Mouse (Mus musculus) forebrain, embryonic 14.5 days (tissue): Measurements from ENCODE around the gene Pik3r5. TPM values are rescaled to one million over a fixed set of nuclear protein-coding genes. Genes with fewer than 3 reads are reported as not detected.

Experiments
- ATAC-seq: fragments of 200-750 bp; cut with Nextera tagmentation; 2 replicates; pipeline ENCODE4 v1.8.0; 2017; ENCODE audit warnings: mild to moderate bottlenecking, moderate library complexity
- DNase-seq: peaks from one replicate; pipeline ENCODE4 v3.0.0-alpha.2; 2015; ENCODE audit warnings: low spot score
- H3K27ac ChIP-seq: fragments of 300-500 bp; sonication (generic); 2 replicates; pipeline ENCODE4 v1.5.1; 2014; ENCODE audit warnings: low read depth, mild to moderate bottlenecking, control low read depth, low read length, moderate library complexity
- H3K27me3 ChIP-seq: fragments of 300-500 bp; sonication (generic); replicated peaks from 2 replicates; pipeline ENCODE4 v1.6.1; 2014; ENCODE audit warnings: low read length, control low read depth, mixed read lengths; ENCODE audit not compliant: control insufficient read depth, insufficient read depth
- H3K36me3 ChIP-seq: fragments of 300-500 bp; sonication (generic); 2 replicates; pipeline ENCODE4 v1.6.1; 2014; ENCODE audit warnings: low read length, control low read depth; ENCODE audit not compliant: control insufficient read depth, insufficient read depth
- H3K4me1 ChIP-seq: fragments of 300-500 bp; sonication (generic); 2 replicates; pipeline ENCODE4 v1.6.1; 2014; ENCODE audit warnings: antibody characterized with exemption, low read length, control low read depth; ENCODE audit not compliant: control insufficient read depth, insufficient read depth
- H3K4me2 ChIP-seq: fragments of 300-500 bp; sonication (generic); 2 replicates; pipeline ENCODE4 v1.6.1; 2014; ENCODE audit warnings: mild to moderate bottlenecking, control low read depth, low read length
- H3K4me3 ChIP-seq: fragments of 300-500 bp; sonication (generic); 2 replicates; pipeline ENCODE4 v1.5.1; 2014; ENCODE audit warnings: low read depth, low read length, control low read depth
- H3K9ac ChIP-seq: fragments of 300-500 bp; sonication (generic); 2 replicates; pipeline ENCODE4 v1.6.1; 2014; ENCODE audit warnings: mild to moderate bottlenecking, low read length, control low read depth, moderate library complexity
- H3K9me3 ChIP-seq: fragments of 300-500 bp; sonication (generic); replicated peaks from 2 replicates; pipeline ENCODE4 v1.6.1; 2016; ENCODE audit warnings: low read length, control low read depth, mixed read lengths; ENCODE audit not compliant: control insufficient read depth
- WGBS: fragments of 180-500 bp; shearing (Covaris S2); extraction: QIAGEN DNeasy Blood & Tissue Kit; methylation state at CpG from one replicate; pipeline ENCODE4 v1.1.7; 2014; 5-methylcytosine and 5-hydroxymethylcytosine counted together
- polyA plus RNA-seq: library from polyadenylated mRNA; unstranded; fragments of >200 nt; fragmentation: Nextera tagmentation; extraction: Ambion mirVana; gene quantifications from 2 replicates; pipeline ENCODE4 v1.2.1, GENCODE M21; 2014

The Pik3r5 gene
- polyA plus RNA-seq, 1 experiment from 2014 or later, result 0.11 TPM

DNA sequence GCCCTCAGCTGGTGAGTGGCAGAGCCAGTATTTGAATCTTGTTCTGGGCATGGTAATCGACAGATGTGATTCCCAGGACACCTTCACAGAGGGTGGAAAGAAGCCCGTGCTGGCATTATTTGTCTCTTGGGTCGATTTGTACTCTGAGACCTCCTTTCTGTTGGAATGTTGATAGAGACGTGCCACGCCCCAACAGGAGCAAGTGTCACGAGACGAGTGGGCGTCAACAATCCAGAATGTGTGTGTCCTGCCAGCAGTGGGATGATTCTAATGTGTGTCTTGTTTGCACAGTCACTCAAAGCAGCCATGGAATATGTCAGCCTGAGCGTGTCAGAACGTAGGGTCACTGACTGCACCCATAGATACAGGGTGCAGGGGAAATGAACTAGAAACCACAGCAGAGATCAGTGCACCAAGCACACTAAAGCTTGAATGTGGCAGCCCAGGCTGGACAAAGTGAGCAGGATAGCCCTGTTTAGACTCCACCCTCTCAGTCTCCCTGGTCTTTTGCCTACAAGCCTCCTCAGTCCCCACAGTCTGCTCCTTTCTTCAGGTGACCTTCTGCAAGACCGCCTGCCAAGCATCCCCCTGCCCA is 100.1 kb downstream of the Pik3r5 start:
- DNase-seq (no peak), ATAC-seq (no peak)

DNA sequence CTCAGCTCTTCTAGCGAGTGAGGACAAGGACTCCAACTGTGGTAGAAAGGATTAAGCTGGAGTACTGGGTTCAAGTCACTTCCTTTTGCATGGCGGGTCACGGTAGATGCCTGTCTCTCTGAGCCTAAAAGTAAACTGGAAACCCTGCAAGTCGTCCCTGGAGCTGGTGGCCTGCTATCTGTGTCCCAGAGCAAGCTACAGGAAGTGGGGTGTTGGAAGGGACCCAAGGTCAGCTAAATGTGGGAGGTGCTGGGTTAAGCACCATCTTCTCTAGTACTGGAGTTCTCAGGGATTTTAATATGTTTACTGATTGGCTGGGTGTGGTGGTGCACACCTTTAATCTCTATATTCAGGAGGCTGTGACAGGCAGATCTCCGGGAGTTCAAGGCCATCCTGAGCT is 100.9 kb downstream of the Pik3r5 start:
- Histone ChIP-seq H3K9me3 (no peaks in the 10 kb centered on the region), H3K4me1 (no peaks in the 10 kb centered on the region), H3K36me3 (no peaks in the 10 kb centered on the region), H3K4me3 (no peak overlapping the region), H3K27ac (no peak overlapping the region), H3K9ac (no peak overlapping the region), H3K27me3 (no peaks in the 10 kb centered on the region), H3K4me2 (no peak overlapping the region)
- ATAC-seq, result no peak
- no peak for DNase-seq
- WGBS, result 79% methylated on average over 5 of the region's 5 CpGs

More for the DNA sequence above, 100.1 kb downstream of the Pik3r5 start:
- 82% methylated on average over 11 of the region's 11 CpGs for WGBS
- Histone ChIP-seq H3K4me2 (no peak overlapping the region), H3K4me3 (no peak overlapping the region), H3K4me1 (no peaks in the 10 kb centered on the region), H3K9me3 (no peaks in the 10 kb centered on the region), H3K27me3 (no peaks in the 10 kb centered on the region), H3K9ac (no peak overlapping the region), H3K36me3 (no peaks in the 10 kb centered on the region), H3K27ac (no peak overlapping the region)

DNA sequence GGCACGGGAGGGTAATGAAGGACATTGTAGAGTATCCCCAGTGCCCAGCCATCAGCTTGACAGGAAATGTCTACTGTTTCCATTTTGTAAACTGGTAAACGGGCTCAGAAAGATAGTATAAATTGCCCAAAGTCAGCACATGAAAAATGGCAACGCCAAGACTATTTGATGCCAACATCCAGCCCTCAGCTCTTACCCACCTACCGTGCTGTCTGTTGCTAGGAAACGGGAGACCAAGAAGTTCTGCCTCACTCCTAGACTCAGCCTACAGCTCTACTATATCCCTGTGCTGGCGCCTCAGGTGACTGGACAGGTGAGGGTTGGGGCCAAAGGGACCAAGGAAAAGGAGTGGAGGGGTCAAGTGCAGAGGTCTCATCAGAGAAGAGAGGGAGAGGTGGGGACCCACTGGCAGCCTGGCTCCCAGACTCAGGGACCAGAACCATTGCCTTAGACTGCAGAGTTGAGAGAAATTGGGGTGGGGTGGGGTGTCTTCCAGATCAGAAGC is 102.1 kb downstream of the Pik3r5 start:
- DNase-seq (no peak), ATAC-seq (no peak)
- Histone ChIP-seq H3K4me1 (no peaks in the 10 kb centered on the region), H3K9me3 (no peaks in the 10 kb centered on the region), H3K27me3 (no peaks in the 10 kb centered on the region), H3K4me2 (no peak overlapping the region), H3K9ac (no peak overlapping the region), H3K27ac (no peak overlapping the region), H3K4me3 (no peak overlapping the region), H3K36me3 (no peaks in the 10 kb centered on the region)
- 80% methylated on average over 6 of the region's 6 CpGs for WGBS

DNA sequence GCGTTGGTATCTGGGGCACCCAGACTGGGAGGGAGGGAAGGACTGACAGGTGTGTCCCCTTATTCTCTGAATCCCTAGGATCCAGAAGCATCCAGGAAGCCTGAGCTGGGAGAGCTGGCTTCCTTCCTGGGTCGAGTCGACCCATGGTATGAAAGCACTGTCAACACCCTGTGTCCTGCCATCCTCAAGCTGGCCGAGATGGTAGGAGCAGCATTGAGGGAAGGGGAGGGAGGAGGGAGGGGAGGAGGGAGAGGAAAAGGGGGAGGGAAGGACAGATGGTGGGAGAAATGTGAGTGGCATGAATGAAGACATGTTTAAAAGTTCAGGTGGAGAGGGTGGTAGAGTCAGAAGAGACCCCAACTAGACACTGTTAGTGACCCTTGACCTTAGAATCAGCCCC is 104.1 kb downstream of the Pik3r5 start:
- Histone ChIP-seq H3K9me3 (no peaks in the 10 kb centered on the region), H3K27ac (no peak overlapping the region), H3K4me2 (no peak overlapping the region), H3K36me3 (no peaks in the 10 kb centered on the region), H3K4me3 (no peak overlapping the region), H3K9ac (no peak overlapping the region), H3K4me1 (no peaks in the 10 kb centered on the region), H3K27me3 (no peaks in the 10 kb centered on the region)
- 67% methylated on average over 4 of the region's 4 CpGs for WGBS
- ATAC-seq, result no peak
- DNase-seq, result no peak

DNA sequence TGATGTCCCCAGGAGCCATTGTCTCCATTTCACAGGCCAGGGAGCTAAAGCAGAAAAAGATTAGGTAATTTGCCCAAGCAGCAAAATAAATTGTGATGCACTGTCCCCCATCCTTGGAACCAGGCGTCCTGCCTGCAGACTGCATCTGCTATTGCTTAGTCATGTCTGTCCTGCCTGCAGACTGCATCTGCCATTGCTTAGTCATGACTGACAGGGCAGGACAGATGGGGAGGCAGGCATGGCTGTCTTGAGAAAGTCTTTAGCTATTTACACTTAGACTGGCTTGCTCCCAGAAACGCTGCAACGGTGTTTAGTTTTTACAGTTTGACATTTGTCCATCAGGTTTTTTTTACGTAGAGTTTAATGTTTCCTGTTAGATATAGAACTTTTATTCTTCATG is 104.5 kb downstream of the Pik3r5 start:
- H3K4me2 ChIP-seq, result no peak overlapping the region
- no peaks in the 10 kb centered on the region for H3K4me1 ChIP-seq
- no peak overlapping the region for H3K4me3 ChIP-seq
- peak; percentile 78 for DNase-seq
- no peaks in the 10 kb centered on the region for H3K9me3 ChIP-seq
- no peak overlapping the region for H3K9ac ChIP-seq
- no peaks in the 10 kb centered on the region for H3K27me3 ChIP-seq
- ATAC-seq, result peak; percentile 48; the same call in 1 of the 2 replicates
- 43% methylated on average over 4 of the region's 4 CpGs for WGBS
- H3K27ac ChIP-seq, result no peak overlapping the region
- no peaks in the 10 kb centered on the region for H3K36me3 ChIP-seq

GRCm38 (mm10) chr11:68539621-68540020 is 107.7 kb downstream of the Pik3r5 start:
- no peak overlapping the region for H3K4me2 ChIP-seq
- H3K27ac ChIP-seq, result no peak overlapping the region
- no peaks in the 10 kb centered on the region for H3K36me3 ChIP-seq
- no peak overlapping the region for H3K4me3 ChIP-seq
- no peaks in the 10 kb centered on the region for H3K27me3 ChIP-seq
- 55% methylated on average over 5 of the region's 5 CpGs for WGBS
- DNase-seq (no peak), ATAC-seq (no peak)
- H3K4me1 ChIP-seq, result no peaks in the 10 kb centered on the region
- H3K9ac ChIP-seq, result no peak overlapping the region
- H3K9me3 ChIP-seq, result no peaks in the 10 kb centered on the region

- no peaks in the 10 kb centered on the region for H3K27me3 ChIP-seq
- H3K9me3 ChIP-seq, result no peaks in the 10 kb centered on the region
- H3K4me3 ChIP-seq, result no peak overlapping the region
- H3K4me1 ChIP-seq, result no peaks in the 10 kb centered on the region
- H3K4me2 ChIP-seq, result no peak overlapping the region
- H3K36me3 ChIP-seq, result no peaks in the 10 kb centered on the region
- H3K9ac ChIP-seq, result no peak overlapping the region
- WGBS, result 11% methylated on average over 8 of the region's 8 CpGs
- no peak overlapping the region for H3K27ac ChIP-seq
- ATAC-seq, result no peak
- no peak for DNase-seq
These were observed 112.6 kb downstream of the Pik3r5 start for GRCm38 (mm10) chr11:68544554-68544953.

DNA sequence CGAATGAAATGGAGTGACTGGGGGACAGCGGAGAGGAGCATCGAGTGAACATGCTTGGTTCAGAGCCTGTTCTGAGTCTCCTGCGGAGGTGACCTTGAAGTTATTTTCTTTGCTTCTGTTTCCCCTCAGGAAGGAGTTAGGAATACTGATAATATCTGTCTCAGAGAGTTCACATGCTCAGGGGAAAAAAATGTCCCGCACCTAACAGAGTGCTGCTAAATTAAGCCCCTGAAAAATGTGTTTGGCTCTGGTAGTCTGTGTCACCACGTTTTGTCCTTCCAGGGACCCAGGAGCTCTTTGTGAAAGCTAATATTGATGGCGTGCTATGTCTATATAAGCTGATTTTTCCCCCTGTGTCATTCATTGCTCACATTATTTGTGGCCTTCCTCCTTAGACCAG is 113.3 kb downstream of the Pik3r5 start:
- no peaks in the 10 kb centered on the region for H3K36me3 ChIP-seq
- DNase-seq (no peak), ATAC-seq (no peak)
- WGBS, result 61% methylated on average over 7 of the region's 7 CpGs
- H3K4me3 ChIP-seq, result no peak overlapping the region
- no peaks in the 10 kb centered on the region for H3K9me3 ChIP-seq
- no peaks in the 10 kb centered on the region for H3K4me1 ChIP-seq
- no peaks in the 10 kb centered on the region for H3K27me3 ChIP-seq
- H3K9ac ChIP-seq, result no peak overlapping the region
- no peak overlapping the region for H3K4me2 ChIP-seq
- no peak overlapping the region for H3K27ac ChIP-seq

DNA sequence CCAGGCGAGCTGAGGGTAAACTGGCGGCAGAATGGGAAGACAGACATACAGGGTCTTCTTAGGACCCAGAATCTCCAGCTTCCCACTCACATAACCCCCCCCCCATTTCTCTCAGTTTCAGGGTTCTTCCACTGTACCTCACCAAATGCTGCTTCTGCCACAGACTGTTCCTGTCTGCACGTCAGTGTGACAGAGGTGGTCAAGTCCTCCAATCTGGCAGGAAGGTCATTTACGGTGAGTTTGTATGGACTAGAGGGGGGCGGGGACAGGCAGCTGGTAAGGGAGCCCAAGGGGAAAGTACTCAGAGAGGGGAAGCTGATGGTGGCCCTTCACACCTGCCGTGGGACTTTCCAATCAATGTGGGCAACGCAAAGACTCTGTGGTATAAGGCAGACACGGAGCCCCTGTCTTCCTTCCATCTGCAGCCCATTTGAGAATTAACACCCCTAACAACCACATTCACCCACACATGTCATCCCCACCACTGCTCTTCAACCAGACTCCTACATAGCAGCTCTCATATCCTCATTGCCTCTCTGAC is 113.8 kb downstream of the Pik3r5 start:
- Histone ChIP-seq H3K9me3 (no peaks in the 10 kb centered on the region), H3K4me2 (no peak overlapping the region), H3K4me1 (no peaks in the 10 kb centered on the region), H3K4me3 (no peak overlapping the region), H3K36me3 (no peaks in the 10 kb centered on the region), H3K27me3 (no peaks in the 10 kb centered on the region), H3K9ac (no peak overlapping the region), H3K27ac (no peak overlapping the region)
- WGBS, result 78% methylated on average over 8 of the region's 8 CpGs
- no peak for DNase-seq
- no peak for ATAC-seq
